Comparison of ENCODE assay signal across 9 mouse cellular contexts in genomic region chr1:136076086-136076485, GRCm38 (mm10). TPM values are rescaled to one million over a fixed set of nuclear protein-coding genes. Genes with fewer than 3 reads are reported as not detected.
DNase-seq lines count a peak whose midpoint lies in the region; ATAC-seq and TF ChIP-seq lines count a peak whose summit lies in the region.
"Had no signal": no experiment of that assay in that cellular context is flagged by ENCODE, and none has a peak within 500 bp of the region (broad histone marks: within the 10 kb centered on the region; RNA-seq: fewer than 3 reads in every experiment).

No protein-coding gene starts in this region.

- no peak overlapping the region for H3K4me3 ChIP-seq in neural tube, embryonic 15.5 days (replicated peaks)
- no peak overlapping the region for H3K4me3 ChIP-seq in lung, postnatal 0 days (ENCODE audit: low read depth, low read length)

- H3K4me1 ChIP-seq in neural tube, embryonic 15.5 days = no peaks in the 10 kb centered on the region
- no peaks in the 10 kb centered on the region for H3K4me1 ChIP-seq in lung, postnatal 0 days (ENCODE audit: insufficient read depth, low read depth, low read length)

- TF ChIP-seq EP300 in lung, postnatal 0 days (IDR thresholded peaks at IDR 0.05) = no peak

- peak; percentile 87 for ATAC-seq in cerebellum, adult (ENCODE audit: insufficient number of reproducible peaks, low FRiP score, low TSS enrichment)
- ATAC-seq in neural tube, embryonic 15.5 days (ENCODE audit: low FRiP score) = no peak
- peak; percentile 37; the same call in 1 of the 2 replicates for ATAC-seq in lung, postnatal 0 days

- no peak overlapping the region for H3K9ac ChIP-seq in neural tube, embryonic 15.5 days (replicated peaks)
- no peak overlapping the region for H3K9ac ChIP-seq in lung, postnatal 0 days (replicated peaks; ENCODE audit: low read depth)

- intact Hi-C loops in gastrocnemius, postnatal 14 days (cut with DNase I; ENCODE audit: low total_unique reads) = no loop called here

- peak; percentile 82 for TF ChIP-seq CTCF in lung, postnatal 0 days (IDR thresholded peaks at IDR 0.05)

- no peaks in the 10 kb centered on the region for H3K36me3 ChIP-seq in neural tube, embryonic 15.5 days
- no peaks in the 10 kb centered on the region for H3K36me3 ChIP-seq in lung, postnatal 0 days (ENCODE audit: insufficient read depth, low read length)

- no peak overlapping the region for H3K27ac ChIP-seq in neural tube, embryonic 15.5 days (replicated peaks)
- H3K27ac ChIP-seq in lung, postnatal 0 days (ENCODE audit: low read length) = no peak overlapping the region

- H3K27me3 ChIP-seq in neural tube, embryonic 15.5 days (replicated peaks) = no peaks in the 10 kb centered on the region
- 0 out of 2 replicates have a peak, but pooled peaks cover 2% of the 10 kb centered on the region for H3K27me3 ChIP-seq in lung, postnatal 0 days (replicated peaks; ENCODE audit: insufficient read depth, low read length)

- WGBS in neural tube, embryonic 15.5 days = 6% methylated on average over 3 of the region's 3 CpGs
- WGBS in lung, postnatal 0 days = 9% methylated on average over 3 of the region's 3 CpGs

- no peak for DNase-seq in cerebellum, adult 11-12 months
- peak; percentile 30 for DNase-seq in neural tube, embryonic 10.5 days (ENCODE audit: extremely low spot score, low spot score)
- peak; percentile 14 for DNase-seq in c-Kit-positive CD71-positive TER-119-positive erythroid progenitor cells, embryonic 14.5 days (ENCODE audit: low spot score)
- peak; percentile 50 for DNase-seq in gastrocnemius, postnatal 14 days
- DNase-seq in lung, postnatal 0 days (ENCODE audit: low spot score) = peak; percentile 35
- DNase-seq in thymus, postnatal 25 days = peak; percentile 42

- no peak overlapping the region for H3K4me2 ChIP-seq in neural tube, embryonic 15.5 days
- no peak overlapping the region for H3K4me2 ChIP-seq in lung, postnatal 0 days (replicated peaks; ENCODE audit: low read depth, low read length)

- no peaks in the 10 kb centered on the region for H3K9me3 ChIP-seq in neural tube, embryonic 15.5 days (replicated peaks)
- no peaks in the 10 kb centered on the region for H3K9me3 ChIP-seq in lung, postnatal 0 days (ENCODE audit: low read length)

RNA-seq across cellular contexts. Expression of gene Cacna1s, which starts 23.5 kb away (rescaled TPM):
- polyA plus RNA-seq in neural tube, embryonic 15.5 days (2015; fragmentation: Nextera tagmentation; extraction: Ambion mirVana) = 0.75 and 1.1 TPM in 2 replicates
- 100 to 1,000 TPM; 557 to 583 TPM for total RNA-seq in gastrocnemius, postnatal 14 days (2021)
- 0.82 and 1.6 TPM in 2 replicates for polyA plus RNA-seq in lung, postnatal 0 days (2015; fragmentation: Nextera tagmentation; extraction: Ambion mirVana)

RNA-seq across cellular contexts. Expression of gene Ascl5, which starts 25.5 kb away (rescaled TPM):
- not detected in 2 replicates for polyA plus RNA-seq in neural tube, embryonic 15.5 days (2015; fragmentation: Nextera tagmentation; extraction: Ambion mirVana)
- not detected for total RNA-seq in gastrocnemius, postnatal 14 days (2021)
- polyA plus RNA-seq in lung, postnatal 0 days (2015; fragmentation: Nextera tagmentation; extraction: Ambion mirVana) = not detected in 2 replicates
- polyA plus RNA-seq: large intestine, adult 2 months had no signal

RNA-seq across cellular contexts. Expression of gene Kif21b, which starts 55.1 kb away (rescaled TPM):
- 32.3 and 37.1 TPM in 2 replicates for polyA plus RNA-seq in neural tube, embryonic 15.5 days (2015; fragmentation: Nextera tagmentation; extraction: Ambion mirVana)
- total RNA-seq in gastrocnemius, postnatal 14 days (2021) = under 1 TPM; 0.40 to 0.76 TPM
- 0.85 and 0.87 TPM in 2 replicates for polyA plus RNA-seq in lung, postnatal 0 days (2015; fragmentation: Nextera tagmentation; extraction: Ambion mirVana)

Comparison
In these comparisons a context has a peak if more than half of its experiments do, and no peak if none do; other contexts are left out.
1. RNA of gene Kif21b, which starts 55.1 kb away (polyA plus RNA-seq): 32.3 to 37.1 TPM in neural tube, embryonic 15.5 days; 0.85 to 0.87 TPM in lung, postnatal 0 days; every median in the first group is over 10 times any median in the second.